Mouse (Mus musculus): Measurements from ENCODE around the gene Tmem209.

- TF ChIP-seq CTCF (IDR thresholded peaks at IDR 0.05; ENCODE audit: low read depth) (no peak), EP300 (IDR thresholded peaks at IDR 0.05; ENCODE audit: low read depth) (no peak)
Measured at GRCm38 (mm10) chr6:30550496-30551192, 41.1 kb upstream of the Tmem209 start.

All from heart, postnatal 0 days (tissue).